Mouse (Mus musculus) neural tube, embryonic 15.5 days (tissue): ENCODE data around the gene Slc2a9. TPM values are rescaled to one million over a fixed set of nuclear protein-coding genes. Genes with fewer than 3 reads are reported as not detected.

ENCODE experiments used
- ATAC-seq: fragments of 200-750 bp; cut with Nextera tagmentation; 2 replicates; pipeline ENCODE4 v1.8.0; 2017; ENCODE audit warnings: mild to moderate bottlenecking, moderate TSS enrichment, moderate library complexity; ENCODE audit not compliant: low FRiP score
- H3K27ac ChIP-seq: fragments of 300-500 bp; sonication (generic); replicated peaks from 2 replicates; pipeline ENCODE4 v1.5.1; 2015; ENCODE audit warnings: mild to moderate bottlenecking, inconsistent platforms
- H3K27me3 ChIP-seq: fragments of 300-500 bp; sonication (generic); replicated peaks from 2 replicates; pipeline ENCODE4 v1.6.1; 2015; ENCODE audit warnings: inconsistent platforms
- H3K36me3 ChIP-seq: fragments of 300-500 bp; sonication (generic); 2 replicates; pipeline ENCODE4 v1.6.1; 2015; ENCODE audit warnings: inconsistent platforms
- H3K4me1 ChIP-seq: fragments of 300-500 bp; sonication (generic); 2 replicates; pipeline ENCODE4 v1.6.1; 2015; ENCODE audit warnings: inconsistent platforms
- H3K4me2 ChIP-seq: fragments of 300-500 bp; sonication (generic); 2 replicates; pipeline ENCODE4 v1.6.1; 2015; ENCODE audit warnings: inconsistent platforms, mild to moderate bottlenecking, moderate library complexity
- H3K4me3 ChIP-seq: fragments of 300-500 bp; sonication (generic); replicated peaks from 2 replicates; pipeline ENCODE4 v1.5.1; 2015; ENCODE audit warnings: mild to moderate bottlenecking, inconsistent platforms
- H3K9ac ChIP-seq: fragments of 300-500 bp; sonication (generic); replicated peaks from 2 replicates; pipeline ENCODE4 v1.6.1; 2015; ENCODE audit warnings: mild to moderate bottlenecking, inconsistent platforms
- H3K9me3 ChIP-seq: fragments of 300-500 bp; sonication (generic); replicated peaks from 2 replicates; pipeline ENCODE4 v1.6.1; 2016; ENCODE audit warnings: inconsistent platforms
- WGBS: fragments of 180-500 bp; shearing (Covaris S2); methylation state at CpG from one replicate; pipeline ENCODE4 v1.1.7; 2015; ENCODE audit warnings: mixed read lengths; 5-methylcytosine and 5-hydroxymethylcytosine counted together
- polyA plus RNA-seq: library from polyadenylated mRNA; unstranded; fragments of >200 nt; fragmentation: Nextera tagmentation; extraction: Ambion mirVana; gene quantifications from 2 replicates; pipeline ENCODE4 v1.2.1, GENCODE M21; 2015

Slc2a9 gene
- 0.44 and 0.95 TPM in 2 replicates for polyA plus RNA-seq

- H3K27me3 ChIP-seq = no peaks in the 10 kb centered on the region
- no peaks in the 10 kb centered on the region for H3K4me1 ChIP-seq
- H3K27ac ChIP-seq = no peak within 1 kb of the TSS
- H3K9ac ChIP-seq = no peak within 1 kb of the TSS
- 95% methylated on average over 4 of the region's 4 CpGs for WGBS
- H3K36me3 ChIP-seq = no peaks in the 10 kb centered on the region
- H3K4me3 ChIP-seq = no peak within 1 kb of the TSS
- no peaks in the 10 kb centered on the region for H3K9me3 ChIP-seq
- no peak for ATAC-seq
- no peak within 1 kb of the TSS for H3K4me2 ChIP-seq
Measured at GRCm38 (mm10) chr5:38502992-38503391, at the start of gene Slc2a9. Slc2a9 (minus strand) TSS chr5:38503143.

DNA sequence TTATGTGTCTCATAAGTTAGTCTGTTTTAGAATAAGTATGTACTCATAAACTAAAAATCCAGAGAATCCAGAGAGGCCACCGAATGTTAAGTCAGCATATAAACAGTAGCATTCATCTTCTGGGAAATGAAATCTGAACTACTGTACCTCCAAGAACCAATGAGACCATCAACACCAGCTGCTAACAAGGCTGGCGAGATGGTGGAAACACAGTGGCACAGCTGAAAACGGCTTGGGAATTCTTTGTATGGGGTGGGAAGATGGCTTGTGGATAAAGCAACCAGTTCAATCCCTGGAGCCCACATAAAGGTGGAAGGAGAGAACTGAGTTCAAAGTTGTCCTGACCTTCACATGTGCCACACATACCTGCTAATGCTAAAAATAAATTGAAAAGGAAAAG is 49.7 kb upstream of the Slc2a9 start:
- Histone ChIP-seq H3K9ac (no peak overlapping the region), H3K9me3 (no peaks in the 10 kb centered on the region), H3K36me3 (peaks cover 80% of the 10 kb centered on the region), H3K27me3 (no peaks in the 10 kb centered on the region), H3K4me1 (peaks cover 33% of the 10 kb centered on the region), H3K4me2 (no peak overlapping the region), H3K4me3 (no peak overlapping the region), H3K27ac (no peak overlapping the region)
- ATAC-seq = no peak
- WGBS = 88% methylated on average over 3 of the region's 3 CpGs

GRCm38 (mm10) chr5:38550221-38550768 is 47.4 kb upstream of the Slc2a9 start:
- H3K27me3 ChIP-seq = no peaks in the 10 kb centered on the region
- peaks cover 83% of the 10 kb centered on the region for H3K36me3 ChIP-seq
- H3K4me1 ChIP-seq = peaks cover 28% of the 10 kb centered on the region
- H3K4me3 ChIP-seq = no peak overlapping the region
- ATAC-seq = no peak
- no peak overlapping the region for H3K4me2 ChIP-seq
- H3K27ac ChIP-seq = 0 out of 2 replicates have a peak overlapping the region, but pooled peaks have one; percentile 48
- no peak overlapping the region for H3K9ac ChIP-seq
- H3K9me3 ChIP-seq = no peaks in the 10 kb centered on the region
- 88% methylated on average over 1 of the region's 1 CpGs for WGBS

DNA sequence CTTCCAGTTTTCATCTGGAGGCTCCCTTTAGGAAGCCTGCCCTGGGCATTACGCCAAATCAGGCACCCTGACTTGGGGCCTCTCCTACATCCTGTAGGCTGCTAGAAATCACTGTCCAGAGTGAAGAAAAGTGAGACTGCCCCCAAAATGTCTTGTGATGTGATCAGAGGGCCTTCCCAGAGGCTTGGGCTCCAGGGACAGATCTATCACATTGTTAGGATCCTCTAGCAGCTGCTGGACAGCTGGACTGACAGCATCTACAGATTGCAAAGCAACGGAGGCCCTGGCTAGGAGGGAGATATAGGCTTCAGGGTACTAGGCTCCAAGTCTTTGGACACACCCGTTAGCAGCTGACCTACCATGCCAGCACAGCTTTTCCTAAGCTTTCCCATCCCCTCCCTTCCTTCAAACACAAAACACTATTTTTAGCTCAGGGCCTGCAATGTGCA is 46.5 kb upstream of the Slc2a9 start:
- 79% methylated on average over 3 of the region's 3 CpGs for WGBS

GRCm38 (mm10) chr5:38547375-38547774 is 44.4 kb upstream of the Slc2a9 start:
- no peak overlapping the region for H3K4me2 ChIP-seq
- H3K9me3 ChIP-seq = no peaks in the 10 kb centered on the region
- WGBS = 36% methylated on average over 6 of the region's 6 CpGs
- no peak overlapping the region for H3K4me3 ChIP-seq
- no peak overlapping the region for H3K9ac ChIP-seq
- no peaks in the 10 kb centered on the region for H3K27me3 ChIP-seq
- H3K4me1 ChIP-seq = peaks cover 35% of the 10 kb centered on the region
- peaks cover 97% of the 10 kb centered on the region for H3K36me3 ChIP-seq
- no peak for ATAC-seq
- no peak overlapping the region for H3K27ac ChIP-seq

More for the DNA sequence above, 46.5 kb upstream of the Slc2a9 start:
- Histone ChIP-seq H3K4me1 (peaks cover 35% of the 10 kb centered on the region), H3K36me3 (peaks cover 83% of the 10 kb centered on the region), H3K27me3 (no peaks in the 10 kb centered on the region), H3K4me3 (no peak overlapping the region), H3K27ac (0 out of 2 replicates have a peak overlapping the region, but pooled peaks have one; percentile 48), H3K9ac (no peak overlapping the region), H3K4me2 (no peak overlapping the region), H3K9me3 (no peaks in the 10 kb centered on the region)
- ATAC-seq = 0 out of 2 replicates have a peak, but pooled peaks have one; percentile 12

DNA sequence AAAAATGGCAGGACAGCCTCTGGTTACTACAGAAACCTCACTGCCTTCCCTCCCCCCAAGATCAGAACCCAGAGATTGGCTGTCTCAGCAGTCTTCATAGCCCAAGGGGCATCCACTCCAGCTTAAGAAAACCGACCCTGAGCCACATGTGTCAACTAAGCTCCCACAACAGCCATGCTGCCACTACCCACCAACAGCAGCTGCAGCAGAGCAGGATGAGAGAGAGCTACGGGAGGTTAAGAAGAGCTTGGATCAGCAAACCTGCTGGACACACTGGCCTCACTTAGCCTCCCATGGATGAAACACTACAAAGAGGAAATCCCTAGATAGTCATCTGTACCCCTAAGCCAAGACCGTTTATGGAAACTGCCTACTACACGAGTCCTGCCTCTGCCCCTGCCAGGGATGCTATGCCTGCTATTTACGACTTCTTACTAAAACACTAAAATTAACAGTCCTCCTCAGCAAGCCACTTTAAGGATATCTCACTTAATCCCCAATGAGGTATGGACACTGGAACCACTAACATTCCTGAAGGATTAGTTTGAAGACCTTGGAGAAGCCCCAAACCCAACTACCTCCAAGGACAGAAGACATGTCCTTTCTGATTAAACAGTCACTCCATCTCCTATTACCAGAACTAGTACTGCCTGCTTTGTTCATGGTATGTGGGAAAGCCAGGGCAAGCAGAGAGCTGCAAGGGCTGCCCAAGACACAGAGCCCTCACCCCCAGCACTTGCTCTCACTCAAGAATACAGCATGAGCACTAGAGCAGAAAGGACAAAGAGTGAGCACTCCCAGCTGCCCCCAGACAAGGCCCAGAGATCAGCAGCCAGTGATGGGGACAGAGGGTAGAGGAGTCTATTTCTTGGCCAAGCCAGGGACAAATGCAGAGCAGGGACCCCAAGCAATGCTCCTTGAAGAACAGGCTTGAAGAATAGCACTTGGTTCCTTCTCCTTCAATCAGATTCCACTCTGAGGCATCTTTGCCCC is 41.8 kb upstream of the Slc2a9 start:
- H3K27ac ChIP-seq = 0 out of 2 replicates have a peak overlapping the region, but pooled peaks have one; percentile 41
- no peak for ATAC-seq
- WGBS = 64% methylated on average over 5 of the region's 5 CpGs
- peaks cover 27% of the 10 kb centered on the region for H3K4me1 ChIP-seq
- H3K4me2 ChIP-seq = no peak overlapping the region
- H3K27me3 ChIP-seq = no peaks in the 10 kb centered on the region
- H3K9ac ChIP-seq = no peak overlapping the region
- peaks cover 100% of the 10 kb centered on the region for H3K36me3 ChIP-seq
- no peaks in the 10 kb centered on the region for H3K9me3 ChIP-seq
- no peak overlapping the region for H3K4me3 ChIP-seq

DNA sequence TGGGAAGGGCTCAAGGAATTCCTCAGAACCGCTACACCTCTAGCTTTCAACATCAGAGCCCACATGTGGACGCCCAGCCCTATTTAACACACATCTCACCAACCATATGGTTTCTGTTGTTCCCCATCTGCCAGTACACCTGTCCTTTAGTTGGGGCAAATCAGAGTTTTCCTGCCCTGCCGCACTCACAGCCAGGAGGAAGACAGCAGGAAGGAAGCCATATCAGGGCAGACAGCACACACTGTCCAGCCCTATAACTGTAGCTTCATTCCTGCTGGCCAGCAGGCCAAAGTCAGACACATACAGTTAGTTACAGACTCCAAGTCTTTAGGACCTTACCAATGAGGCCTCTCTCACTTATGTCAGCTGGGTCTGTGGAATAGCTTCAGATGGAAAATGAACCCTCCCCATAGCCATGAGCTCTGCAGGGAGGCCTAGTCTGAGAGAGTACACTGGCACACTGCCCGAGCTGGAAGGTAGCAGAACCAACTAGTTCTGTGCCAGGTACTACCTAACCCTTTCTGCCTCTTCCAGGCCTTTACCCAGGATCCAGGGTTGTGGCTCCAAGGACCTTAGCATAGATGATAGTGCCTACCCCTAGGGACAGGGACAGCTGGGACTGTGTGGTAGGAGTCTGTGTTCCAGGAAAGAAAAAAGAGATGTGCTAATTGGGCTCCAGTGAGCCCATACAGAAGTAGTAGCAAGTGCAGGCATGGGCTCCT is 40.7 kb upstream of the Slc2a9 start:
- Histone ChIP-seq H3K9ac (no peak overlapping the region), H3K4me3 (no peak overlapping the region), H3K4me1 (peaks cover 18% of the 10 kb centered on the region), H3K4me2 (no peak overlapping the region), H3K27ac (peak overlapping the region; percentile 41; the same call in 1 of the 2 replicates), H3K9me3 (no peaks in the 10 kb centered on the region), H3K36me3 (peaks cover 100% of the 10 kb centered on the region), H3K27me3 (no peaks in the 10 kb centered on the region)
- 90% methylated on average over 4 of the region's 4 CpGs for WGBS
- ATAC-seq = no peak

GRCm38 (mm10) chr5:38541728-38542127 is 38.8 kb upstream of the Slc2a9 start:
- peaks cover 18% of the 10 kb centered on the region for H3K4me1 ChIP-seq
- no peak overlapping the region for H3K9ac ChIP-seq
- H3K4me3 ChIP-seq = no peak overlapping the region
- H3K9me3 ChIP-seq = no peaks in the 10 kb centered on the region
- WGBS = 92% methylated on average over 3 of the region's 3 CpGs
- H3K27me3 ChIP-seq = no peaks in the 10 kb centered on the region
- no peak overlapping the region for H3K27ac ChIP-seq
- no peak for ATAC-seq
- H3K4me2 ChIP-seq = no peak overlapping the region
- peaks cover 99% of the 10 kb centered on the region for H3K36me3 ChIP-seq

DNA sequence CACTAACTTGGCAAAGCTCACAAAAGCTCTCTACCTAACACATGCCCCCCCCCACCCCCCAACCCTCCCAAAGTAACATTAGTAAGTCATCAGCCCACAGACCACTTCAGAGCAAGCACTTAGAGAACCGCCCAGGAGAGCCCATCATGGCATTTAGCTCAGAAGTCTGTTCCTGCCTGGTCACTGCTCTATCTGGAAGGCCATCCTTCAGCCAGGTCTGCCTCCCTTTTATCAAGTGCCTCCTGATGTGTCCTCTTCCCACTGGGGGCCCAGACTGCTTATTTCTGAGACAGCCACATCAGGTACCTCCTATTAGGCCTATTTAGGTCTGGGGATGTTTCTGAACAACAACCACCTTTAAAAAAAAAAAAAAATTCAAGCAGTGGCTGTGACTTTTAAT is 38.0 kb upstream of the Slc2a9 start:
- Histone ChIP-seq H3K4me2 (no peak overlapping the region), H3K9me3 (no peaks in the 10 kb centered on the region), H3K9ac (no peak overlapping the region), H3K27ac (no peak overlapping the region), H3K4me3 (no peak overlapping the region), H3K27me3 (no peaks in the 10 kb centered on the region), H3K36me3 (peaks cover 99% of the 10 kb centered on the region), H3K4me1 (peaks cover 18% of the 10 kb centered on the region)
- no peak for ATAC-seq
- 91% methylated on average over 1 of the region's 1 CpGs for WGBS

GRCm38 (mm10) chr5:38538508-38538907 is 35.6 kb upstream of the Slc2a9 start:
- 0 out of 2 replicates have a peak, but pooled peaks have one; percentile 15 for ATAC-seq

DNA sequence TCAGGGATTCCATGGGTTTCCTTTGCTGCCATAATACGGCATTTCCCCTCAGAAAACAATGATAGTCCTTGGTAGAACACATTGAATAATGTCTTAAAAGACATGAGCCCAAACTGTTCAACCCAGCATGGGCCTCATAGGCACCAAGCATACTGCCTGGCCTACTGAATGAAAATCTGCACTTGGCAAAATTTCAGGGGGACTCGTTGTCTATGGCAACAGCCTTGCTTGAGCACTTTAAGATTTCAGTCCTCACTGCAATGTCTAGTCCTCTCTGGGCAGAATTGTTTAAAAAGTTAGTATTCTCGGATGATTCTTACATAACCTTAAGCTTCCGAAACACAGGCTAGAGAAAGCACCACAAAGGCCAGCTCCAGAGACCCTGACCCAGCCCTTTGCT is 34.9 kb upstream of the Slc2a9 start:
- H3K27me3 ChIP-seq = no peaks in the 10 kb centered on the region
- no peaks in the 10 kb centered on the region for H3K9me3 ChIP-seq
- 83% methylated on average over 4 of the region's 4 CpGs for WGBS
- H3K36me3 ChIP-seq = peaks cover 94% of the 10 kb centered on the region
- H3K4me3 ChIP-seq = no peak overlapping the region
- H3K4me2 ChIP-seq = no peak overlapping the region
- H3K27ac ChIP-seq = 0 out of 2 replicates have a peak overlapping the region, but pooled peaks have one; percentile 49
- ATAC-seq = peak; percentile 39; the same call in 1 of the 2 replicates
- no peaks in the 10 kb centered on the region for H3K4me1 ChIP-seq
- H3K9ac ChIP-seq = no peak overlapping the region

More at GRCm38 (mm10) chr5:38538508-38538907, 35.6 kb upstream of the Slc2a9 start:
- Histone ChIP-seq H3K9ac (no peak overlapping the region), H3K4me1 (peaks cover under 1% of the 10 kb centered on the region; the same call in 1 of the 2 replicates), H3K9me3 (no peaks in the 10 kb centered on the region), H3K36me3 (peaks cover 97% of the 10 kb centered on the region), H3K4me2 (no peak overlapping the region), H3K4me3 (no peak overlapping the region), H3K27ac (0 out of 2 replicates have a peak overlapping the region, but pooled peaks have one; percentile 49), H3K27me3 (no peaks in the 10 kb centered on the region)
- WGBS = 75% methylated on average over 8 of the region's 8 CpGs
